Mouse (Mus musculus) liver, adult 2 months (tissue): ENCODE data around the gene Slc13a2. TPM values are rescaled to one million over a fixed set of nuclear protein-coding genes. Genes with fewer than 3 reads are reported as not detected.

ENCODE experiments used
- DNase-seq: peaks from one replicate; pipeline ENCODE4 v3.0.0-alpha.2; 2011; ENCODE audit warnings: low read depth, low spot score; ENCODE audit errors: extremely low read depth
- H3K27ac ChIP-seq: fragments of 200-500 bp; replicated peaks from 2 replicates; pipeline ENCODE4 v1.5.1; 2012; ENCODE audit warnings: low read depth, mild to moderate bottlenecking, control low read depth, inconsistent platforms, low read length; ENCODE audit not compliant: insufficient read depth
- H3K27me3 ChIP-seq: fragments of 200-500 bp; 2 replicates; pipeline ENCODE4 v1.6.1; 2012; ENCODE audit warnings: mild to moderate bottlenecking, moderate library complexity, low read length, inconsistent platforms; ENCODE audit not compliant: control insufficient read depth, insufficient read depth
- H3K36me3 ChIP-seq: fragments of 200-500 bp; 2 replicates; pipeline ENCODE4 v1.6.1; 2012; ENCODE audit warnings: low read length, inconsistent platforms; ENCODE audit not compliant: control insufficient read depth, insufficient read depth
- H3K4me1 ChIP-seq: fragments of 200-500 bp; 2 replicates; pipeline ENCODE4 v1.6.1; 2011; ENCODE audit warnings: low read length; ENCODE audit not compliant: control insufficient read depth, insufficient read depth
- H3K4me3 ChIP-seq: fragments of 200-500 bp; 2 replicates; pipeline ENCODE4 v1.5.1; 2011; ENCODE audit warnings: low read depth, mild to moderate bottlenecking, control low read depth, low read length, moderate library complexity; ENCODE audit not compliant: insufficient read depth
- H3K79me2 ChIP-seq: fragments of 200-500 bp; 2 replicates; pipeline ENCODE4 v1.6.1; 2012; ENCODE audit warnings: inconsistent platforms, mild to moderate bottlenecking, low read length, moderate library complexity; ENCODE audit not compliant: control insufficient read depth, insufficient read depth
- H3K9ac ChIP-seq: fragments of 200-500 bp; 2 replicates; pipeline ENCODE4 v1.6.1; 2012; ENCODE audit warnings: low read depth, mild to moderate bottlenecking, control low read depth, inconsistent platforms, low read length
- CTCF ChIP-seq: fragments of 200-500 bp; IDR thresholded peaks from 2 replicates; pipeline ENCODE4 v1.5.1; 2011; ENCODE audit warnings: low read depth, low read length, control low read depth
- POLR2A ChIP-seq: fragments of 200-500 bp; IDR thresholded peaks from 2 replicates; pipeline ENCODE4 v1.6.1; 2011; ENCODE audit warnings: low read length, control low read depth; ENCODE audit not compliant: insufficient read depth; ENCODE audit errors: extremely low read depth
- WGBS: fragments of 180-500 bp; shearing (Covaris S2); methylation state at CpG from one replicate; pipeline ENCODE4 v1.1.7; 2018; 5-methylcytosine and 5-hydroxymethylcytosine counted together
- polyA plus RNA-seq: library from polyadenylated mRNA; depleted of rRNA; stranded (reverse); fragments of >200 nt; gene quantifications from 2 replicates; pipeline ENCODE4 v1.2.3, GENCODE M21; 2012
- total RNA-seq: library from RNA; depleted of rRNA; stranded (reverse); fragments of >200 nt; gene quantifications from 2 replicates; pipeline ENCODE4 v1.2.3, GENCODE M21; 2014

Gene Slc13a2
- total and polyA plus RNA-seq, 2 experiments = 0.65 to 4.7 TPM

- H3K27me3 ChIP-seq = no peaks in the 10 kb centered on the region
- H3K4me3 ChIP-seq = no peak overlapping the region
- H3K36me3 ChIP-seq = no peaks in the 10 kb centered on the region
- H3K27ac ChIP-seq = peak overlapping the region; percentile 13; the same call in 1 of the 2 replicates
- peaks cover 33% of the 10 kb centered on the region for H3K4me1 ChIP-seq
- TF ChIP-seq POLR2A (no peak), CTCF (no peak)
- DNase-seq = peak; percentile 74
- H3K79me2 ChIP-seq = no peaks in the 10 kb centered on the region
- H3K9ac ChIP-seq = no peak overlapping the region
- WGBS = 16% methylated on average over 12 of the region's 12 CpGs
Observed at GRCm38 (mm10) chr11:78420263-78420889, 1.6 kb downstream of the Slc13a2 start.

- Histone ChIP-seq H3K9ac (no peak overlapping the region), H3K4me1 (peaks cover 23% of the 10 kb centered on the region), H3K36me3 (no peaks in the 10 kb centered on the region), H3K79me2 (no peaks in the 10 kb centered on the region), H3K4me3 (no peak overlapping the region), H3K27ac (no peak overlapping the region), H3K27me3 (no peaks in the 10 kb centered on the region)
- DNase-seq = peak; percentile 84
- TF ChIP-seq CTCF (no peak), POLR2A (no peak)
- WGBS = 38% methylated on average over 6 of the region's 6 CpGs
Observed at GRCm38 (mm10) chr11:78416854-78417253, 5.2 kb downstream of the Slc13a2 start.

- DNase-seq = no peak
- H3K4me3 ChIP-seq = no peak overlapping the region
- H3K36me3 ChIP-seq = no peaks in the 10 kb centered on the region
- H3K9ac ChIP-seq = no peak overlapping the region
- 83% methylated on average over 6 of the region's 6 CpGs for WGBS
- no peaks in the 10 kb centered on the region for H3K27me3 ChIP-seq
- peak overlapping the region; percentile 60; the same call in 1 of the 2 replicates for H3K27ac ChIP-seq
- peaks cover 30% of the 10 kb centered on the region for H3K4me1 ChIP-seq
- TF ChIP-seq CTCF (no peak), POLR2A (no peak)
- H3K79me2 ChIP-seq = no peaks in the 10 kb centered on the region
Observed at GRCm38 (mm10) chr11:78412861-78413260, 9.2 kb downstream of the Slc13a2 start.

GRCm38 (mm10) chr11:78412324-78412850 is 9.6 kb downstream of the Slc13a2 start:
- TF ChIP-seq CTCF = no peak
- WGBS = 39% methylated on average over 6 of the region's 6 CpGs
- Histone ChIP-seq H3K79me2 (no peaks in the 10 kb centered on the region), H3K9ac (0 out of 2 replicates have a peak overlapping the region, but pooled peaks have one; percentile 9), H3K4me3 (peak overlapping the region; percentile 8; the same call in 1 of the 2 replicates), H3K27ac (peak overlapping the region; percentile 60), H3K27me3 (no peaks in the 10 kb centered on the region), H3K4me1 (peaks cover 32% of the 10 kb centered on the region), H3K36me3 (no peaks in the 10 kb centered on the region)
- DNase-seq = peak; percentile 81

- Histone ChIP-seq H3K9ac (0 out of 2 replicates have a peak overlapping the region, but pooled peaks have one; percentile 9), H3K27ac (peak overlapping the region; percentile 60), H3K4me1 (peaks cover 30% of the 10 kb centered on the region), H3K36me3 (no peaks in the 10 kb centered on the region), H3K27me3 (no peaks in the 10 kb centered on the region), H3K4me3 (peak overlapping the region; percentile 8; the same call in 1 of the 2 replicates), H3K79me2 (no peaks in the 10 kb centered on the region)
- WGBS = 18% methylated on average over 11 of the region's 11 CpGs
- DNase-seq = peak; percentile 95
- TF ChIP-seq POLR2A (no peak), CTCF (no peak)
Observed at GRCm38 (mm10) chr11:78411606-78412323, 10.3 kb downstream of the Slc13a2 start.
